Mouse (Mus musculus) lung, postnatal 0 days (tissue): ENCODE measurements around the gene Nmnat2.

Experiments
- CTCF ChIP-seq: IDR thresholded peaks from 2 replicates; pipeline ENCODE4 v1.5.1; 2016; ENCODE audit warnings: antibody characterized with exemption, mild to moderate bottlenecking
- EP300 ChIP-seq: IDR thresholded peaks from 2 replicates; pipeline ENCODE4 v1.6.1; 2016; ENCODE audit warnings: antibody characterized with exemption, mild to moderate bottlenecking, control low read depth

GRCm38 (mm10) chr1:153084191-153084590 lies 129.4 kb downstream of the Nmnat2 start:
- no peak for TF ChIP-seq EP300
- no peak for TF ChIP-seq CTCF
